Mouse (Mus musculus) hindbrain, embryonic 11.5 days (tissue): ENCODE results near the gene Pdcd1lg2. TPM values are rescaled to one million over a fixed set of nuclear protein-coding genes. Genes with fewer than 3 reads are reported as not detected.

Source experiments
- ATAC-seq: fragments of 200-750 bp; cut with Nextera tagmentation; 2 replicates; pipeline ENCODE4 v1.8.0; 2017; ENCODE audit warnings: mild to moderate bottlenecking, moderate TSS enrichment, moderate library complexity; ENCODE audit not compliant: low FRiP score
- DNase-seq: peaks from one replicate; pipeline ENCODE4 v3.0.0-alpha.2; 2015; ENCODE audit warnings: low spot score
- H3K27ac ChIP-seq: fragments of 300-500 bp; sonication (generic); 2 replicates; pipeline ENCODE4 v1.5.1; 2014; ENCODE audit warnings: mild to moderate bottlenecking, low read depth, low read length
- H3K27me3 ChIP-seq: fragments of 300-500 bp; sonication (generic); 2 replicates; pipeline ENCODE4 v1.6.1; 2014; ENCODE audit warnings: mild to moderate bottlenecking, low read length, moderate library complexity, mixed read lengths; ENCODE audit not compliant: control insufficient read depth, insufficient read depth
- H3K36me3 ChIP-seq: fragments of 300-500 bp; sonication (generic); 2 replicates; pipeline ENCODE4 v1.6.1; 2014; ENCODE audit warnings: mild to moderate bottlenecking, low read length, moderate library complexity, mixed read lengths; ENCODE audit not compliant: control insufficient read depth, insufficient read depth
- H3K4me1 ChIP-seq: fragments of 300-500 bp; sonication (generic); replicated peaks from 2 replicates; pipeline ENCODE4 v1.6.1; 2014; ENCODE audit warnings: low read length, mixed read lengths; ENCODE audit not compliant: control insufficient read depth, insufficient read depth
- H3K4me2 ChIP-seq: fragments of 300-500 bp; sonication (generic); replicated peaks from 2 replicates; pipeline ENCODE4 v1.6.1; 2014; ENCODE audit warnings: mild to moderate bottlenecking, low read depth, low read length
- H3K4me3 ChIP-seq: fragments of 300-500 bp; sonication (generic); 2 replicates; pipeline ENCODE4 v1.5.1; 2014; ENCODE audit warnings: low read depth, low read length
- H3K9ac ChIP-seq: fragments of 300-500 bp; sonication (generic); 2 replicates; pipeline ENCODE4 v1.6.1; 2014; ENCODE audit warnings: low read depth, low read length
- H3K9me3 ChIP-seq: fragments of 300-500 bp; sonication (generic); 2 replicates; pipeline ENCODE4 v1.6.1; 2016; ENCODE audit warnings: low read length; ENCODE audit not compliant: control insufficient read depth
- WGBS: fragments of 180-500 bp; shearing (Covaris S2); extraction: QIAGEN DNeasy Blood & Tissue Kit; methylation state at CpG from one replicate; pipeline ENCODE4 v1.1.7; 2014; 5-methylcytosine and 5-hydroxymethylcytosine counted together
- polyA plus RNA-seq: library from polyadenylated mRNA; unstranded; fragments of >200 nt; fragmentation: Nextera tagmentation; extraction: Ambion mirVana; gene quantifications from 2 replicates; pipeline ENCODE4 v1.2.1, GENCODE M21; 2014

Pdcd1lg2 gene
- polyA plus RNA-seq, 1 experiment from 2014 or later = not detected

- ATAC-seq (no peak), DNase-seq (no peak)
- H3K4me2 ChIP-seq = no peak overlapping the region
- H3K36me3 ChIP-seq = no peaks in the 10 kb centered on the region
- peaks cover 3% of the 10 kb centered on the region; the same call in 1 of the 2 replicates for H3K4me1 ChIP-seq
- H3K9ac ChIP-seq = no peak overlapping the region
- no peak overlapping the region for H3K27ac ChIP-seq
- WGBS = 95% methylated on average over 2 of the region's 2 CpGs
- no peak overlapping the region for H3K4me3 ChIP-seq
- H3K9me3 ChIP-seq = no peaks in the 10 kb centered on the region
- no peaks in the 10 kb centered on the region for H3K27me3 ChIP-seq
Measured at GRCm38 (mm10) chr19:29368041-29368440, 42.7 kb upstream of the Pdcd1lg2 start.

DNA sequence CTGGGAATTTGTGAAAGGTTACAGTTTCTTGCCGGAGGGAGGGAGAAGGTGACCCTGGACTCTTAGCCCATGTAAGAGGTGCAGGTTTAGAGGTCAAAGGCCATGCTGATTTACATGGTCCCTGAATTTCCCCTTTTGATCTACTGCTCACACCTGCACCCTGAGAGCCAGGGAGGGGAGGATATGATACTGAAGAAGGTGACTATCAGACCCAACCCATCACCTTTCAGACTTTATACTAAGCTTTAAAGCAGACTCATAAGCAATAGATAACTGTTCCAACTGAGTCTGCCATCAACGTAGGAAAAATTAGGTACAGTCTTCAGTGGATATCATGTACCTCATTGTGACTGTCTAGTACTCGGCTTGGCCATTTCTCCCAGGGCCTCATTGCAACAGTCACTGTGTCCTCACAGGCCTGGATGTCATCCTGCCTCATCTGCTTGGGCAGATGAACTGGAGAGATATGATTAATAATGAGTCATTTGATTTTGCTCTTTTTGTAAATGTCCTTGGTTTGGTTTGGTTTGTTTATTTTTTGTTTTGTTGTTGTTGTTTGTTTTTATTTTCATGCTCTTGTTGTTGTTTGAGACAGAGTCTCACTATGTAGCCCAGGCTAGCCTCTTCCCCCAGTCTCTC lies 41.9 kb upstream of the Pdcd1lg2 start:
- no peaks in the 10 kb centered on the region for H3K9me3 ChIP-seq
- H3K4me2 ChIP-seq = no peak overlapping the region
- no peak for DNase-seq
- peaks cover 3% of the 10 kb centered on the region; the same call in 1 of the 2 replicates for H3K4me1 ChIP-seq
- H3K27me3 ChIP-seq = no peaks in the 10 kb centered on the region
- H3K9ac ChIP-seq = no peak overlapping the region
- H3K36me3 ChIP-seq = no peaks in the 10 kb centered on the region
- WGBS = 87% methylated on average over 3 of the region's 3 CpGs
- no peak overlapping the region for H3K27ac ChIP-seq
- no peak for ATAC-seq
- no peak overlapping the region for H3K4me3 ChIP-seq

- H3K36me3 ChIP-seq = no peaks in the 10 kb centered on the region
- no peak overlapping the region for H3K9ac ChIP-seq
- no peak for ATAC-seq
- WGBS = 76% methylated on average over 12 of the region's 12 CpGs
- H3K27me3 ChIP-seq = no peaks in the 10 kb centered on the region
- no peak overlapping the region for H3K4me3 ChIP-seq
- peaks cover 3% of the 10 kb centered on the region; the same call in 1 of the 2 replicates for H3K4me1 ChIP-seq
- no peak overlapping the region for H3K27ac ChIP-seq
- DNase-seq = no peak
- H3K4me2 ChIP-seq = no peak overlapping the region
- no peaks in the 10 kb centered on the region for H3K9me3 ChIP-seq
Measured at GRCm38 (mm10) chr19:29370112-29370511, 40.6 kb upstream of the Pdcd1lg2 start.

- WGBS = 90% methylated on average over 7 of the region's 7 CpGs
Measured at GRCm38 (mm10) chr19:29370545-29371283, 40.0 kb upstream of the Pdcd1lg2 start.

GRCm38 (mm10) chr19:29371284-29372081 lies 39.2 kb upstream of the Pdcd1lg2 start:
- 82% methylated on average over 18 of the region's 18 CpGs for WGBS

More at GRCm38 (mm10) chr19:29370545-29371283, 40.0 kb upstream of the Pdcd1lg2 start:
- H3K4me3 ChIP-seq = no peak overlapping the region
- peaks cover 3% of the 10 kb centered on the region; the same call in 1 of the 2 replicates for H3K4me1 ChIP-seq
- no peaks in the 10 kb centered on the region for H3K9me3 ChIP-seq
- H3K27ac ChIP-seq = no peak overlapping the region
- DNase-seq (no peak), ATAC-seq (no peak)
- H3K36me3 ChIP-seq = no peaks in the 10 kb centered on the region
- no peaks in the 10 kb centered on the region for H3K27me3 ChIP-seq
- no peak overlapping the region for H3K9ac ChIP-seq
- no peak overlapping the region for H3K4me2 ChIP-seq

DNA sequence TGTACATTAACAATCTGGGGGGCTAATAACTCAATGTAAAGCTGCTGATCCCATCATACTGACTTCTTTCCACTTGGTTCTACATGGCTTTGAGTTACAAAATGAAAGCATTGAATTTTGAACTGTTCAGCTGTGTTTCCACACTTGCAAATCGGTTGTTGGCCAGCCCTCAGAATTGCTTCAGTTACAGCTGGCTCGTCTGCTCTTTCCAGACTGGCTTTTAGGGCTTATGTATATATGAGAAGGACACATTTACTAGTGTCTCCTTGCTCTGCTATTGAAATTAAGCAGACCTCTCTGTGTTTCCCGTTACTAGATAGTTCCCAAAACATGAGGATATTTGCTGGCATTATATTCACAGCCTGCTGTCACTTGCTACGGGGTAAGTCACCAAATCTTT lies 38.6 kb upstream of the Pdcd1lg2 start:
- ATAC-seq (no peak), DNase-seq (no peak)
- no peaks in the 10 kb centered on the region for H3K36me3 ChIP-seq
- no peak overlapping the region for H3K4me2 ChIP-seq
- no peak overlapping the region for H3K9ac ChIP-seq
- no peak overlapping the region for H3K4me3 ChIP-seq
- H3K27me3 ChIP-seq = no peaks in the 10 kb centered on the region
- H3K4me1 ChIP-seq = peaks cover 3% of the 10 kb centered on the region; the same call in 1 of the 2 replicates
- no peak overlapping the region for H3K27ac ChIP-seq
- 82% methylated on average over 4 of the region's 4 CpGs for WGBS
- no peaks in the 10 kb centered on the region for H3K9me3 ChIP-seq

More at GRCm38 (mm10) chr19:29371284-29372081, 39.2 kb upstream of the Pdcd1lg2 start:
- H3K4me2 ChIP-seq = no peak overlapping the region
- H3K4me3 ChIP-seq = no peak overlapping the region
- H3K4me1 ChIP-seq = peaks cover 3% of the 10 kb centered on the region; the same call in 1 of the 2 replicates
- no peaks in the 10 kb centered on the region for H3K27me3 ChIP-seq
- no peaks in the 10 kb centered on the region for H3K9me3 ChIP-seq
- H3K36me3 ChIP-seq = no peaks in the 10 kb centered on the region
- no peak overlapping the region for H3K27ac ChIP-seq
- ATAC-seq = no peak
- no peak for DNase-seq
- H3K9ac ChIP-seq = no peak overlapping the region

GRCm38 (mm10) chr19:29372621-29373020 lies 38.1 kb upstream of the Pdcd1lg2 start:
- DNase-seq = no peak
- ATAC-seq = no peak
- Histone ChIP-seq H3K4me1 (no peaks in the 10 kb centered on the region), H3K9ac (no peak overlapping the region), H3K27me3 (no peaks in the 10 kb centered on the region), H3K4me2 (no peak overlapping the region), H3K9me3 (no peaks in the 10 kb centered on the region), H3K27ac (no peak overlapping the region), H3K36me3 (no peaks in the 10 kb centered on the region), H3K4me3 (no peak overlapping the region)
- WGBS = 95% methylated on average over 3 of the region's 3 CpGs

DNA sequence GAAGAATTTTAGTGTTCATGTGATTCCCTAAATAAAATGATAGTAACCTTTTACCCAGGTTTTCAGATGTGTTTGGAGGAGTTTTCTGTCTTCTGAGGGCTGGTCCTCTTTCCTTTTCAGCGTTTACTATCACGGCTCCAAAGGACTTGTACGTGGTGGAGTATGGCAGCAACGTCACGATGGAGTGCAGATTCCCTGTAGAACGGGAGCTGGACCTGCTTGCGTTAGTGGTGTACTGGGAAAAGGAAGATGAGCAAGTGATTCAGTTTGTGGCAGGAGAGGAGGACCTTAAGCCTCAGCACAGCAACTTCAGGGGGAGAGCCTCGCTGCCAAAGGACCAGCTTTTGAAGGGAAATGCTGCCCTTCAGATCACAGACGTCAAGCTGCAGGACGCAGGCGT lies 37.3 kb upstream of the Pdcd1lg2 start:
- ATAC-seq = no peak
- 46% methylated on average over 11 of the region's 11 CpGs for WGBS
- H3K27ac ChIP-seq = no peak overlapping the region
- no peaks in the 10 kb centered on the region for H3K27me3 ChIP-seq
- H3K4me2 ChIP-seq = no peak overlapping the region
- no peak overlapping the region for H3K9ac ChIP-seq
- no peaks in the 10 kb centered on the region for H3K9me3 ChIP-seq
- no peak for DNase-seq
- H3K36me3 ChIP-seq = no peaks in the 10 kb centered on the region
- H3K4me1 ChIP-seq = no peaks in the 10 kb centered on the region
- H3K4me3 ChIP-seq = no peak overlapping the region
